Mouse (Mus musculus): Measurements from ENCODE around the gene Dcaf10. TPM values are rescaled to one million over a fixed set of nuclear protein-coding genes. Genes with fewer than 3 reads are reported as not detected.
"Not testable (repeated sequence)": the region's sequence is repeated elsewhere in the genome, so short reads cannot be mapped to it uniquely, and the experiment has no call there.

Gene Dcaf10
- polyA plus RNA-seq, 1 experiment from 2014 or later: 14.1 TPM

DNA sequence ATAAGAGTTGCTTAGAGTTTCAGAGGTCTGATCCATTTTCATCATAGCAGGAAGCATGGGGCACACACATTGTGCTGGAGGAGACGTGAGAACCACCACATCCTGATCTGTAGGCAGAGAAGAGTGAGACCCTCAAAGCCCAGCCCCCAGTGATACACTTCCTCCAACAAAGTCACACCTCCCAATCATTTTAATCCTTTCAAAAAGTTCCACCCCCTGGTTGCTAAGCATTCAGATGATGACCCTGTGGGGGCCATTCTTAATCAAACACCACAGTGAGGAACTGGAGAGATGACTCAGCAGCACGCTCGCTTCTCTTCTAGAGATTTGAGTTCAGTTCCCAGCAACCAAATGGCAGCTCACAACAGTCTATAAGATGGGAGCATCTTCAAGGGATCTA is 9.4 kb upstream of the Dcaf10 start:
- 78% methylated on average over 3 of the region's 3 CpGs for WGBS
- Histone ChIP-seq H3K9ac (ENCODE audit: low read length) (no peak overlapping the region), H3K4me3 (ENCODE audit: low read depth, low read length) (no peak overlapping the region), H3K27ac (ENCODE audit: low read depth, low read length) (no peak overlapping the region), H3K9me3 (ENCODE audit: control insufficient read depth, low read length) (no peaks in the 10 kb centered on the region), H3K27me3 (ENCODE audit: control insufficient read depth, insufficient read depth, low read length) (no peaks in the 10 kb centered on the region), H3K4me2 (ENCODE audit: low read depth) (no peak overlapping the region), H3K4me1 (ENCODE audit: control insufficient read depth, insufficient read depth, low read length) (no peaks in the 10 kb centered on the region), H3K36me3 (ENCODE audit: control insufficient read depth, insufficient read depth, low read length) (no peaks in the 10 kb centered on the region)
- DNase-seq (ENCODE audit: low spot score) (no peak), ATAC-seq (ENCODE audit: insufficient read depth, low FRiP score, low TSS enrichment) (no peak)

GRCm38 (mm10) chr4:45341226-45341625 is 675 bp upstream of the Dcaf10 start:
- peaks cover 14% of the 10 kb centered on the region; the same call in 1 of the 2 replicates for H3K4me1 ChIP-seq (ENCODE audit: control insufficient read depth, insufficient read depth, low read length)
- no peaks in the 10 kb centered on the region for H3K9me3 ChIP-seq (ENCODE audit: control insufficient read depth, low read length)
- H3K9ac ChIP-seq (ENCODE audit: low read length): peak overlapping the region; percentile 92
- no peaks in the 10 kb centered on the region for H3K36me3 ChIP-seq (ENCODE audit: control insufficient read depth, insufficient read depth, low read length)
- no peak for ATAC-seq (ENCODE audit: insufficient read depth, low FRiP score, low TSS enrichment)
- no peak overlapping the region for H3K4me3 ChIP-seq (ENCODE audit: low read depth, low read length)
- H3K27me3 ChIP-seq (ENCODE audit: control insufficient read depth, insufficient read depth, low read length): no peaks in the 10 kb centered on the region
- peak overlapping the region; percentile 90 for H3K4me2 ChIP-seq (ENCODE audit: low read depth)
- peak overlapping the region; percentile 88; the same call in 1 of the 2 replicates for H3K27ac ChIP-seq (ENCODE audit: low read depth, low read length)
- 62% methylated on average over 9 of the region's 9 CpGs for WGBS
- no peak for DNase-seq (ENCODE audit: low spot score)

GRCm38 (mm10) chr4:45342286-45343155 is 620 bp downstream of the Dcaf10 start, which contains the start of gene Exosc3:
TSS of gene Exosc3 (minus strand) at chr4:45342732.
- DNase-seq (ENCODE audit: low spot score) (peak; percentile 70), ATAC-seq (ENCODE audit: insufficient read depth, low FRiP score, low TSS enrichment) (peak; percentile 82)
- WGBS: under 1% methylated on average over 65 of the region's 76 CpGs
- H3K27me3 ChIP-seq (ENCODE audit: control insufficient read depth, insufficient read depth, low read length): no peaks in the 10 kb centered on the region
- H3K36me3 ChIP-seq (ENCODE audit: control insufficient read depth, insufficient read depth, low read length): 0 out of 2 replicates have a peak, but pooled peaks cover 3% of the 10 kb centered on the region
- peaks cover 14% of the 10 kb centered on the region; the same call in 1 of the 2 replicates for H3K4me1 ChIP-seq (ENCODE audit: control insufficient read depth, insufficient read depth, low read length)
- peak within 1 kb of the TSS; percentile 88 for H3K27ac ChIP-seq (ENCODE audit: low read depth, low read length)
- no peaks in the 10 kb centered on the region for H3K9me3 ChIP-seq (ENCODE audit: control insufficient read depth, low read length)
- H3K9ac ChIP-seq (ENCODE audit: low read length): peak within 1 kb of the TSS; percentile 92
- H3K4me3 ChIP-seq (ENCODE audit: low read depth, low read length): peak within 1 kb of the TSS; percentile 96
- H3K4me2 ChIP-seq (ENCODE audit: low read depth): peak within 1 kb of the TSS; percentile 90

GRCm38 (mm10) chr4:45356653-45357052 is 14.8 kb downstream of the Dcaf10 start:
- H3K4me1 ChIP-seq (ENCODE audit: control insufficient read depth, insufficient read depth, low read length): no peaks in the 10 kb centered on the region

DNA sequence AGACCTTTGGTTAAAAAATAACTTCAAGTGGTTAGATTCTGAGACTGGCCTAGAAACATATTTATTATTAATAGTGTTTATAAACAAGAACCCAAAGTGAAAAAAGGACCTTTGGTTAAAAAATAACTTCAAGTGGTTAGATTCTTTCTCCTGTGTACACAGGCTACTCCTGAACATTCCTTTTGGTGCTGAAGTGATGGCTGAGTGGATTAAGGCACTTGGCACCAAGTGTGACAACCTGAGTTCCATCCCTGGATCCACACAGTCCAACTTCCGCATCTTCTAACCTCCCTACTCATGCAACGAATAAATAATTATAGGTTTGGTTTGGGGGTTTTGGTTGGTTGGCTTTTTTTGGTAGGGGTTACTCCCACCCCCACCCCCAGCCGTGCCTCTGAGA is 29.4 kb downstream of the Dcaf10 start:
- WGBS: 94% methylated on average over 3 of the region's 3 CpGs
- peaks cover 6% of the 10 kb centered on the region for H3K36me3 ChIP-seq (ENCODE audit: control insufficient read depth, insufficient read depth, low read length)
- DNase-seq (ENCODE audit: low spot score): no peak

More at GRCm38 (mm10) chr4:45356653-45357052, 14.8 kb downstream of the Dcaf10 start:
- Histone ChIP-seq H3K9ac (ENCODE audit: low read length) (no peak overlapping the region), H3K4me2 (ENCODE audit: low read depth) (no peak overlapping the region), H3K27me3 (ENCODE audit: control insufficient read depth, insufficient read depth, low read length) (no peaks in the 10 kb centered on the region), H3K27ac (ENCODE audit: low read depth, low read length) (no peak overlapping the region), H3K9me3 (ENCODE audit: control insufficient read depth, low read length) (no peaks in the 10 kb centered on the region), H3K36me3 (ENCODE audit: control insufficient read depth, insufficient read depth, low read length) (peaks cover 2% of the 10 kb centered on the region; the same call in 1 of the 2 replicates), H3K4me3 (ENCODE audit: low read depth, low read length) (no peak overlapping the region)
- DNase-seq (ENCODE audit: low spot score) (no peak), ATAC-seq (ENCODE audit: insufficient read depth, low FRiP score, low TSS enrichment) (no peak)
- WGBS: 93% methylated on average over 3 of the region's 3 CpGs

DNA sequence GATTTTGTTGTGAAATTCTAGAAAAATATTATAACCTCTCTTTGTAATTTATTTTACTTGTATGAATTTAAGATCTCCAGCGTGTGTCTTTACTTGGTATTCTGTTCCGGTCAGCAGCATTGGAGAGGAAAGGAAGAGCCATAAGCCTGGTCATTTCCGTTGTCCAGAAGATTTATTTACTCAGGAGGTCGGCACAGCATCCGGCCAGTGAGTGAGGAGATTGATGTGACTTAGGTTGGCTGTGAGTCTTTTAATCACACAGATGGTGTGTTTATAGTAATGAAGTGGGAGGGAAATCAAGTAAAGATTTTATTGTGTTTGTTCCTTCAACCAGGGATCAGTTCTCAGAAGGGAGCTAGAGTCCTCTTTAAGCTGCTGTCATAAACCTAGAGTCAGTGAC is 33.0 kb downstream of the Dcaf10 start:
- Histone ChIP-seq H3K4me2 (ENCODE audit: low read depth) (no peak overlapping the region), H3K36me3 (ENCODE audit: control insufficient read depth, insufficient read depth, low read length) (peaks cover 6% of the 10 kb centered on the region), H3K4me3 (ENCODE audit: low read depth, low read length) (no peak overlapping the region), H3K27me3 (ENCODE audit: control insufficient read depth, insufficient read depth, low read length) (no peaks in the 10 kb centered on the region), H3K27ac (ENCODE audit: low read depth, low read length) (no peak overlapping the region), H3K9me3 (ENCODE audit: control insufficient read depth, low read length) (no peaks in the 10 kb centered on the region), H3K4me1 (ENCODE audit: control insufficient read depth, insufficient read depth, low read length) (no peaks in the 10 kb centered on the region), H3K9ac (ENCODE audit: low read length) (no peak overlapping the region)
- no peak for DNase-seq (ENCODE audit: low spot score)
- WGBS: 71% methylated on average over 5 of the region's 5 CpGs
- ATAC-seq (ENCODE audit: insufficient read depth, low FRiP score, low TSS enrichment): no peak

More for the DNA sequence above, 29.4 kb downstream of the Dcaf10 start:
- no peak overlapping the region for H3K4me3 ChIP-seq (ENCODE audit: low read depth, low read length)
- H3K4me2 ChIP-seq (ENCODE audit: low read depth): no peak overlapping the region
- no peaks in the 10 kb centered on the region for H3K9me3 ChIP-seq (ENCODE audit: control insufficient read depth, low read length)
- no peaks in the 10 kb centered on the region for H3K27me3 ChIP-seq (ENCODE audit: control insufficient read depth, insufficient read depth, low read length)
- ATAC-seq (ENCODE audit: insufficient read depth, low FRiP score, low TSS enrichment): no peak
- H3K27ac ChIP-seq (ENCODE audit: low read depth, low read length): no peak overlapping the region
- no peak overlapping the region for H3K9ac ChIP-seq (ENCODE audit: low read length)
- H3K4me1 ChIP-seq (ENCODE audit: control insufficient read depth, insufficient read depth, low read length): no peaks in the 10 kb centered on the region

GRCm38 (mm10) chr4:45376573-45376972 is 34.7 kb downstream of the Dcaf10 start:
- no peak for DNase-seq (ENCODE audit: low spot score)
- 77% methylated on average over 4 of the region's 4 CpGs for WGBS

GRCm38 (mm10) chr4:45380903-45381580 is 39.1 kb downstream of the Dcaf10 start:
- not testable (repeated sequence) for H3K9ac ChIP-seq (ENCODE audit: low read length); H3K27ac ChIP-seq (ENCODE audit: low read depth, low read length); H3K4me2 ChIP-seq (ENCODE audit: low read depth); DNase-seq (ENCODE audit: low spot score); ATAC-seq (ENCODE audit: insufficient read depth, low FRiP score, low TSS enrichment); H3K9me3 ChIP-seq (ENCODE audit: control insufficient read depth, low read length); H3K36me3 ChIP-seq (ENCODE audit: control insufficient read depth, insufficient read depth, low read length); H3K4me1 ChIP-seq (ENCODE audit: control insufficient read depth, insufficient read depth, low read length); H3K27me3 ChIP-seq (ENCODE audit: control insufficient read depth, insufficient read depth, low read length); H3K4me3 ChIP-seq (ENCODE audit: low read depth, low read length)
- WGBS: 89% methylated on average over 10 of the region's 10 CpGs

More at GRCm38 (mm10) chr4:45376573-45376972, 34.7 kb downstream of the Dcaf10 start:
- Histone ChIP-seq H3K9ac (ENCODE audit: low read length) (no peak overlapping the region), H3K36me3 (ENCODE audit: control insufficient read depth, insufficient read depth, low read length) (peaks cover 6% of the 10 kb centered on the region), H3K9me3 (ENCODE audit: control insufficient read depth, low read length) (no peaks in the 10 kb centered on the region), H3K27me3 (ENCODE audit: control insufficient read depth, insufficient read depth, low read length) (no peaks in the 10 kb centered on the region), H3K4me1 (ENCODE audit: control insufficient read depth, insufficient read depth, low read length) (no peaks in the 10 kb centered on the region), H3K4me2 (ENCODE audit: low read depth) (no peak overlapping the region), H3K27ac (ENCODE audit: low read depth, low read length) (no peak overlapping the region), H3K4me3 (ENCODE audit: low read depth, low read length) (no peak overlapping the region)
- no peak for ATAC-seq (ENCODE audit: insufficient read depth, low FRiP score, low TSS enrichment)
